Mouse (Mus musculus) kidney, adult 9 months (tissue): ENCODE results near the gene Rbms3.

Experiments
- DNase-seq: peaks from one replicate; pipeline ENCODE4 v3.0.0; 2022

Rbms3 gene

DNA sequence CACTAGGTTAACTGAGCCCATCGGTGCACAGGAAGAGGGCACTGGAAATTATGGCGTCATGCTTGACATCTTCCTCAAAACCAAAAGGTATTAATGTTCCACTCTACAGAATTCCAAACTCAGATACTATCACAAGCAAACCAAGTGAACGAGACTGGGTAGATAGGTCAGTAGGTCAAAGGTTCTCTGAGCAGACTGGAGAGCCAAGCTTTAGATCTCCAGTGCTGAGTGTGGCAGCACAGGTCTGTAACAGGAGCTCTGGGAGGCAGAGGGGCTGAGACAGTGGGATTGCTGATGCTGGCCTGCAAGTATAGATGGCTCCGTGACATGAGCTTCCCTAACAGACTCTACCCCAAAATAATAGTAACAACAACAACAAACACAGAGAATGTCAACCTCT lies 682.3 kb downstream of the Rbms3 start:
- DNase-seq, result no peak

DNA sequence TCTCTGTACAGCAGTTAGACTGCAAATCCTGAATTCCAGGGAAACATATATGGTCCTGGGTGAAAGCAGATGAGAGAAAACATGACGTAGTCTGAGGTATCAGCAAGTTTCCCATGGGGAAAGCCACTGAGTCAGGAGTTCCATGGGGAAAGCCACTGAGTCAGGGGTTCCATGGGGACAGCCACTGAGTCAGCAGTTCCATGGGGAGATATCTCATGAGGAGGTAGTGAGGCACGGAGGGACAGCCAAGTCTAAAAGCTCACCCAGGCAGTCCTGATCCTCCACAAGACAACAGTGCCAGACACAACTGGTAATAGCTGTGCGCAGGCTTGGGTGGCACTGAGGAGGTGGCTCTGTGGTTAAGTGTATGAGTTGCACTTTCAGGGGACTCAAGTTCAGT lies 682.9 kb downstream of the Rbms3 start:
- no peak for DNase-seq

DNA sequence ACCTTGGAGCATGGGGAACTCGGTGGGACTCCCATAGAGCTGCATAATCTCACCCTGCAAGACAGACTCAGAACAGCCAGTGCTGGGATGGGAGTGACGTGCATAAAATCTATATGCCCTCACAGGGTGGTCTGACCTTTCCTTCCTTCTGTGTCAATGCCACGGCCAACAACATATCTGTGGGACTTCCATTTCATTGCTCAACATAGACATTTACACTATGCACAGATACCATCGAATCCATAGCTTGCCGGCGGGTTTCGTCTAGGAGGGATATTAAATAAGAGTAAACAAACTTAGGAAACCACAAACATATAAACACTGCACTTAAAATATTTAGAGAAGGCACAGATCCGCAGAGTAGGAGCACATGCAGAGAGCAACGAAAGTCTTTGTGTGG lies 684.0 kb downstream of the Rbms3 start:
- no peak for DNase-seq

DNA sequence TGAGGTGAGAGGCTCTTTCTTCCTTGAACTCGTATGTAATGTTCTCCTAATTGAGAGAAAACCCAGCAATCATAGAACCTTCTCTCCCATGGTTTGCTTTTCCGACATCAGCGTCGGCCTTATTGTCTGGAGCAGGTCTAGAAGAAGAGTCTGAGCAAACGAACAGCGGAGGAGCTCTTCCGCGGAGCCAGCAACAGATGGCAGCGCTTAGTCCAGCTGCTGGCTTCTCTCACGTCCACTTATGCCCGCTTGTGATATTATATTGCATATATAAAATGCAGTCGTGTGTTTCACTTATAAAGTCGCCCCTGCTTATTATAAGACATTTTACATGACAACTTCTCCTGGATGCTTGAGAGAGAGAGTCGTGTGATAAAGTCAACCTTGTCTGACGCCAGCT lies 685.8 kb downstream of the Rbms3 start:
- no peak for DNase-seq

DNA sequence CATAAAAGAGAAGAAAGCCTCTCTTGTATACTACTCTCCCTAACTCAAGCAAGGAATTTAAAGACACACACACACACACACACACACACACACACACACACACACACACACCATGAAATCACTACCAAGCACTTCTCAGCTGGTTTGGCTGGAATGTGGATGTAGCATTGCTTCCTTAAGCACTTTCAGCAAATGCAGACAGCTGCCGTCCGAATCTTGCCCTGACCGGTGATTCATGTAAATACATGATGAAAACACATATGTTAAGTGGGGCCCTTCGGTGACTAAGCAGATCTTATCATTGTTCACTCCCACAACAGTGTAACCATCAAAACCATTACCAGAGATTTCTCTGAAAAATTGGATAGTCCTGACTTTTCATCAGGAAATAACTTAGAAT lies 688.6 kb downstream of the Rbms3 start:
- DNase-seq, result no peak

DNA sequence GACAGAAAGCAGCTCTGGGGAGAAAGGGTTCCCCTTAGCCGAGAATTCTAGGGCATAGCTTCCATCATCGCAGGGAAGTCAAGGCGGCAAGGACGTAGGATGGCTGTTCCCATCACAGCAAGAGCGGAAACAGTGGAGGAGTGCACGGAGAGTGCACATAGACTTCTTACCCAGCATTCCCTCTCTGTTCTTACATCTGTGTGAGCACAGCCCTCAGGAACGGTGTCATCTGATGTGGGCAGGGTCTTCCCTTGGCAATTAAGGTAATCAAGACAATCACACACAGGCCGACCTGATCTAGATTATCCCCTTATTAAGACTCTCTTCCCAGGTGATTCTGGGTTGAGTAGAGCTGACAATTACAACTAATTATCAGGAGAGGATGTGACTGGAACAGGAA lies 689.0 kb downstream of the Rbms3 start:
- DNase-seq, result no peak

DNA sequence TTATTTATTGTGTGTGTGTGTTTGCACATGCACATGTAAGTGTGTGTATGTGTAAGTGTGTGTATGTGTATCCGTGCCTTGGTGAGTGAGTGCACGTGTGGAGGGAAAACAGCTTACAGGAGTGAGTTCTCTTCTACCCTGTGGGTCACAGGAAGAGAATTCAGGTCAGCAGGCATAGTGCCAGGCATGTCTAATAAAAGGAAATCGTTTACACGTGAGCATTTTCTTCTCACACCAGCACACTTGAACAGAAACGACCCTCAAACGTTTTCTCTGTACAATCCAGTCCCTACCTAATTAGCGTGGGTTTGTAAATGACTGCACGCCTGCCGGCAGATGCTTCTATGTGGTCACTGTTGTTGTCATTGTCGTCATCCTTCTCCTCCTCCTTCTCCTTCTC lies 701.4 kb downstream of the Rbms3 start:
- no peak for DNase-seq

DNA sequence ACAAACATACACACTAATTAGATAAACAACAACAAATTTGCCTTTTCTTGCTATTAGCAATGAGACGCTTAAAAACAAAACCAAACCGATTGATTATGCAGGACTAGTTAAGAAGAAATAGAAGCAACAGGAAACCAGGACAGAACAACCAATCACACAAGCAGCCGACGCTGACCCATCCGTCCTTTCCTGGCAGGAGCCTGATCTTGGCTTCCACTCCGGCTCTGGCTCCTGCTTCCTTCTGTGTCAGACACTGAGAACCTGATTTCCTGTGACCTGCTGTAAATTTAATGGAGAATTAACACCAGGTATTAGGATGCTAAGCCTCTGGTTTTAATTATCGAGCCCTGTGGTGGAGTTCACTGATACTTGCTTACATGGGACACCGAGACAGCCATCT lies 706.6 kb downstream of the Rbms3 start:
- DNase-seq, result no peak

DNA sequence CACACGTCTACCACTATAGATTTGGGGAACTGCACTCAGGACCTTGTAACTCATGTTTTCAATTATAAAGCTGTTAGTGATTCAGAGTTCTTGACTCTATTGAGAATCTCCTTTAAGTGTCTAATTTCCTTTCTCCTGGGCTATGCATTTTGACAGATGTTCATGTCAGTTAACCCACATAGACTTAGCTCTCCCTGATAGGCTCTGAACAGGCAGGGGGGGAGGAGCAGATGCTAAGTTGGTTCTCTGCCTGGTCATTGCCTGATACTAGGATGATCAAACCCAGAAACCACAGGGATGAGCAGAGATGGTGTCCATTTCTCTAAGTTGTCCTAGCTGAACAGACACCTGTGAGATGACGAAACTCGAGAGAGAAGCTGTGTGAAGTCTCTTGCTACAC lies 707.2 kb downstream of the Rbms3 start:
- DNase-seq, result no peak

DNA sequence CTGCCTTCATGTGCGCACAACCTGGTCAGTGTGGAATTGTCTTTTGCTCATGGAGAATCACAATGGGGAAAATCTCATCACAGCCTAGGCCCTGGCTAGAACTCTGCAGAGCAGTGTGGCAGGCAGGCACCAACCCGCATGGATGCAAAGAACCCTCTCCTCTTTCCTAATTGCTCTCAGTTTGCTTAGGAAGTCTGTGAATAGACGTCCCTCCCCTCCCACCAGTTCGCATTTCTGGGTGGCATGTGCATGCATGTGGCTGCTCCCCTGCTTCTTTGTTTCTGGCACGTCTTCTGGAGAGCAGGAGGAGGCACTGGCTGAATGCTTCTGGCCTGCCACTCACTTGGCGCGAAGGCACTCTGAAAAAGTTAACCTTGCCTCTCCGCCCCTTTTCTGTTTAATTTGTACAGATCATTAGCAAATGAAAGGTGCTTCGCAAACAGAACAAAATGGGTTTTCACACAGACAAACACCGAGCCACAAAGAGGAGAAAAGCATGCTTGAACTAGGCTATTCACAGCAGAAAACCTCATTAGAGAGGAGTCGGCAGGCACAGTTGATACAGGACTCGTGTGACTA lies 710.2 kb downstream of the Rbms3 start:
- DNase-seq, result no peak

DNA sequence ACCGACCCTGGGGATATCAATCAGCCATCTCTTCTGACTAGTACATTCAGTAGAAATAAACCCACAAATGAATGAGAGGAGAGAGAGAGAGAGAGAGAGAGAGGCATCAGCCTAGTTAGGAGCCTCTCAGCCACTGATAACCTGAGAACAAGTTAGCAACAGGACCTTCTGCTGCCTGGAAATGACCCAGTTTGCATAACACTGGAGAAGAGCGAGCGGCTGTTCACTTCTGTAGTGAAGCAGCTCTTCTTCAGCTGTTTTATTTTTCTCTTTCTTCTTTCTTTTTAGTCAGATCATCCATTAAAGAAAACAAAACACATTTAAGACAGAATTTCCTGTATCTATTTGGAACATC lies 717.2 kb downstream of the Rbms3 start:
- no peak for DNase-seq

DNA sequence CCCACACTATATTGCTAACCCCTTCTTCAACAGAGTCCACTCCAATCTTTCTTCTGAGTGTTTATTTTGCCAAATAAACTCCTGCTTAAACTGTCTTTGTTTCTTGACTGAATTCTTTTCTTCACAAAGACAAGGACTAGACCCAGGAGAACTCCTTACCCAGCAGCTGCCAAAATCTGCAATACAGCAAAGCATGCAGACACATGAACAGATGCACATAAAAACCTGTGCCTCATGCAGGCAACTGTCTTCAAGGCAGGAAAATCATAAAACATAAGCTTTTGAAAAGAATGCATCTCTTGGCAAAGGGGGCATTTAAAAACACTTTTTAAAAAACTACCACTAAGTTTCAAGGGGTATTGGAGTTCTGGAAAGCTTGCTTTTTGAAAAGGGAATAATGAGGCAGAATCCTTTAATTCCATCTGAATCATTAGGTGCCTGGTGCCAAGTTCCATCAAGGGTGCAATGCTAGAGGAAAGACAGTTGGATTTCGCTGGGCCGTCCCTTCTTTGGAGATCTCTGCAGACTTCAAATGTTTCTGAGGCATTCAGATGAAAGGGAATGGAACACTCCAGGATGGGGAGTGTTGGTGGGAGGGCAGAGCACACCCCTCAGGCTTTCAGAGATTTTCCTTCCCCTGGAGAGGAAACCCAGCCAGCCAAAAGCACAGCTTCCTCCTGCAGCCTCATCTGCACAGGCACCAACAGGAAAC lies 717.8 kb downstream of the Rbms3 start:
- DNase-seq, result no peak

DNA sequence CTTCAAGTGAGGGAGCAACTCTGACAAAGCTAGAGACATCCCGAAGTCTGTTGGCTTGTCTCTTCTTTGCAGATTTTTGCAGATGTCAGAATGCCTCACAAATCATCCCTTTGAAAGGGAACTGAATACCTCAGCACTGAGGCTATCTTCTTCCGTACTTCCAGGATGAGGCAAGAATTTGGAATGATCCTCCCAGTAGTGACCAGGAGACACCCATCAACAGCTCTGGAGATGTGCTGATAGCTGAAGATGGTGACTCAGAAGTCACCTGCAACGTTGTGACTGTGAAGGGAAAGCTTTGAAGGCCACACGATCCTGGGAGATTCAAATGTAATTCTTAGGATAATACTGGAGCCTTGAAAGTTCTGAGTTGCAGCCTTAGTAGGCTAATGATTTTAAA lies 720.2 kb downstream of the Rbms3 start:
- DNase-seq, result no peak

DNA sequence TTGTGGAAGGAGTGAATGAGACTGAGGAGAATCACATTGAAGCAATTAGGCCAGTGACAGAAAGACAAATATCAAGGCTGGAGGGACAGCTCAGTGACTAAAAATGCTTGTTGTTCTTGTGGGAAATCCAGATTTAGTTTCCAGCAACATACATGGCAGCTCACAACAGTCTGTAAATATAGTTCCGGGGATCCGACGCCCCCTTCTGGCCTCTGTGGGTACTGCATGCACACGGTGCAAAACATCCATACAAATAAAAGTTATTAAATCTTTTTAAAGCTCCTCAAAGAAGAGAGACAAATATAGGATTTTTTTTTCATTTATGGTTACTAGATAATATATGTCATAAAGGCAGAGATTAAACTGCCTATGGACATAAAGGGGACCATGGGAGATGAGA lies 722.8 kb downstream of the Rbms3 start:
- no peak for DNase-seq

DNA sequence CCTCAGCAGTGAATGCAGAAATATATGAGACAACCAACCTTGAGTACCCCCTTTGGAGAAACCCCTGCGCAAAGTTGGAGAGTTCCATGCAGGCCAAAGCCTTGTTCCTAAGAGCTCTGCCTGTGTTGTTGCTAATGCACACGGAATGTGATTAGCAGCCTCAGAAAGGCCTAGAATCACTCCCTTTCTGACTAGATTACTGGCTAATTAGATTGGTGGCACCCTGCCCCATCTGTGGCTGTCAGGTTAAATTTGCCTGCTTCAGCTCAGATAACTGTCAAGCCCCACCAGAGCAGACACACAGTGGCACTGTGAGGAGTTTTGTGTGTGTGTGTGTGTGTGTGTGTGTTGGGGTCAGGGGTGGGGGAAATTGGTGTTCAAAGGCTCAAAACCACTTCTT lies 724.1 kb downstream of the Rbms3 start:
- no peak for DNase-seq

DNA sequence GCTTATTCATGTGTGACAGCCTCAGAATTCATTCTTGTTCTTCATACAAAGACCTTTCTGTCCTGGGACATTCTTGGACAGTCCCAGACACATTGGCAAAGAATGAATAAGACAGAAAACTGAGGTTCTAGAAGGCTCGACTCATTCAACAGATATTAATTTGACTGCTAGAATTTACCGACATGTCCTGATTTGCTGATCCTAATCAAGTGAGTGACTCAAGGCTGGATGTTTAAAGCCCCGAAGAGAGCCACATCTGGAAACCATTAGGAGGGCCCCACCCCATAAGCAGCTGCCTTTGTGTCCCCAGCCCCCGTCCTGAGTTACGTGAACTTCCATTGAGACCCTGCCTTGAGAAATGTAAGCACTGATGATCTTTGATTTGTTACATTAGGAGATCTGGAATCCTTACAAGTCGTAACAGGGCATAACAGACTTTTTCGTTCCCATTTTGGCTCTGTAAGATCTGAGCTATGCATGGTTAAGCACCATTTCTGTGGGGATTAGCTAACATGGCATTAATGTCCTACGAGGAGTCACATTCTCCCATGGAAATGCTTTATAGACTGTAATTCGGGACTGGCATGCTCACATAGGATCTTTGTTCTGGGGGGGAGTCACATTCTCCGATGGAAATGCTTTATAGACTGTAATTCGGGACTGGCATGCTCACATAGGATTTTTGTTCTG lies 726.3 kb downstream of the Rbms3 start:
- DNase-seq, result peak; percentile 9

DNA sequence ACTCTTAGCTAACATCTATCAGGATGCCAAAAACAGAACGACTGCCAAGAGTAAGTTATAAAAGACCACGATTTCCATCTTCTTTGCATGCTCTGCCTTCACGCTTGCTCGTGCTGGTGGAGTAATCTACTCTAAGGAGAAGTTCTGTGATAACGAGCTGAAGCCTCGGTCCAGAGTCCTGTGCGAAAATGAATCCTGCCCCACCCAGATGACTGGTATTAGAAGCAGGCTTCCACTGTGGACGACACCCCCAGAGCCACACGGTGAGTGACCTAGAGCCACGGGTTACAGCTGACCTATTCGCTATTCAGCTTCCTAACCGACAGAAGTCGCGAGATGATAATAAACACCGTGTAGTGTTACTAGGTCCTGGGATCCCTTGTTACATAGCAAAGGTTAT lies 730.3 kb downstream of the Rbms3 start:
- DNase-seq, result no peak

DNA sequence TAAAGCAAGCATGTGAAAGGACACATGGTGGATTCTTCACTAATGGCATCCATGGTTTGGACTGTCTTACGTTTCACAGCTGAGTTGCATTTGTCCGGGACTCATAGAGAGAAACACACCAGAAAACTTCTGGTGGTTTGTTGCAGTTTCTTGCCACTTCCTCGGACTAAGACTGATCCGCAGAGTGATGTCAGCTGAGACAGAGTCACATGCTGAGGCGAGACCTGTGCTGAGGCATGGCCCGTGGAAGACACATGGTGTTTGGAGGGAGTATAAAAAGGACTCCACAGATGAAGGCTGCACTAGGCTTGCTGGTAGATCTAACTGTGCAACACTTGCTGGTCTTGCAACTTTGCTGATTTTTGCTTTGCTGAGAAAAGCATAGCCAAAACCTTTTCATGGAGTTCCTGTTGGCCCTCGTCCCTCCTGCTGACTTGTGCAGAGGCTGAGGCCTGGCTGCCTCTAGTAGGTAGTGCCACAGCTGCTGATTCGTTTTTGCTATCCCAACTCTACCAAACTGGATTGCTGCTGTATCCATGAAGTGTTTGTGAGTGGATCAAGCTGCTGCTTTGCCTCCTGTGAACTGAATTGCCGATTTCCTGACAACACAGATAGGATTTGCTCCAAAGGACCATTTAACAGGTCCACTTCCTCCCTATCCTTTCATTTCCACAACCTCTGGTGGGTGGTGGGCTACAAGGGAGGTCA lies 742.6 kb downstream of the Rbms3 start:
- DNase-seq, result no peak

DNA sequence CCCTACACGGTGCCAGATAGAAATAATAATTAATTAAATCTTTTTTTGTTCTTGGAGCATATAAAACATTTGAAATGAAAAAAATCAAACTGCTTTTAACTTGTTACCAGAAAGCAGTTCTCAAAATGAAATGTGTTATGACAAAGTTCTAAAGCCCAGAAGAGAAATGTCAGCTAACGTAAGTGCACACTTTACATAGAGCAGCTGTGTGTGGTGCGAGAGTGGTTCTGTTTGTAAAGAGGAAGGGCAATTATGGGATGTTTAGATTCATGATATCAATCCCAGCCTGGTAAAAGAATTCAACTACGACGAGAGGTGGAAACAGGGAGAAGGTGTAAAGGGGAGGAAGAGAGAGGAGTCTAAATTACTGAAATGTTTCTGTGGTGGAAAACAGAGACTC lies 744.1 kb downstream of the Rbms3 start:
- DNase-seq, result no peak

DNA sequence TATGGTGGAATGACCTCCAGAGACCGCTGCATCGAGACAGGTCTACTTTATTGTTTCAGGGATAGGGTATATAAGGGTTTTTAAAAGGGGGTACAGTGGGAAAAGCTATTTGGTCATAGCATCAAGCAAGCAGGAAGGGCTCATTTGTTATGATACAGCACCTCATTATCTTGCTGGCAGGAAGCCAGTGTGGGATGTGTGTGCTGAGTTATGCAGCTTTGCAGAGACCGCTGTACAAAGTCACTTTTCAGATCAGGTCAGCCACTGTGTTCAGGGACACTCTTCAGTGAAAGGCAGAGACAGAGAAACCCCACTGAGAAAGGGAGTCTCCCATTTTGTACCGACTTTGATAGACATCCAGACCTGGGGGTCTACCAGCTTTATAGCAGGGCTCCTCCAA lies 749.2 kb downstream of the Rbms3 start:
- DNase-seq, result peak; percentile 13

DNA sequence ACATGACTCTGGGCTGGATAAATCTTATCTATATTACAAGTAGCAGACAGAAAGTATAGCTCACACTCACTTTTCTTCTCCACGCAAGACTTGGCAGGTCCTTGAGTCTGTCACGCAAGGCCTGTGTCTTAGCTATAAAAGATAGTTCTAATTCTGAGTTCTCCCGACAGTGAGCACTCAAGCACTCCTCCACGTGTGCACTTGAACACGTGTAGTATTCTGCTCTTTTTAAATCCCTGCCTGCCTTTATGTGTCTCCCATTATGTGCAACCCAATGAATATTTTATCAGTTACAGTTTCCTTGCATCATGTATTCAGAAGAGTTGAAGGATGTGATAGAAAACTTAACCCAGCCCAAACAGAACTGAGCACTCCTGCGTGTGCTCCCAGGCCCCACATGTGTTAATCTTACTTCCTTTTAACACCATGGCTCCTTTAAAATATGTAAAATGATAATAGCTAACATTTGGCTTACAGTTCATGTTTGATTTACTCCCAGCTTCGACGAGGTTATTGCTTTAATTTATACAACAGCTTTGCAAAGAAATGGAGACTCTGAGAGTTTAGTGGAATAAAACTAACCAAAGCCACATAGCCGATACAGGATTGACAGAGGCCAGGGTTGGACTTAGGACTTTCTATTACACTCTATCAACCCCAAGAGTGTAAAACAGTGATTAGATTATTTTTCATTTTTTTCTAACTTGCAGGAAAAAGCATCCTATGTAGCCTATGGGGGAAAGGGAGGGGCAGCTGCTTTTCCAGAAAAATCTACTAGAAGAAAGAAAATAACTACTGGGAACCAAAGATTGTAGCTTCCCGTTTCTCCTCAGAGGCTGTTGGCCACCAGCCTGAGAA lies 749.9 kb downstream of the Rbms3 start:
- DNase-seq, result no peak

DNA sequence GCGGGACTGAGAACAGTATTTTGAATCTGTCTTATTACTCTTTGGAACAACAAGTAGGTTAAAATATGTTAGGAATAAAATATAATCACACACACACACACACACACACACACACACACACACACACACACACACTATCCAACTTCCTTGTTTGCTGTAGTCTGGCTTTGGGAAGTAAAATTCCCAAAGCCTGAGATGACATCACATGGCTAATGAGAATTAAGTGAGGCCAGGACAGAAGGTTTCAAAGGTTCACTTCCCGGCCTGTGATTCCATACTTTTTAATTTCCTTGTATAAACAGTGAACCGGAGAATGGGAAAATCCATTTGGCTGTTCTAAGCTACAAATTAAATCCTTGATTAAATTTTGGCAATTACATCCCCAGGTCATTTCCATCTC lies 752.9 kb downstream of the Rbms3 start:
- DNase-seq, result peak; percentile 40

DNA sequence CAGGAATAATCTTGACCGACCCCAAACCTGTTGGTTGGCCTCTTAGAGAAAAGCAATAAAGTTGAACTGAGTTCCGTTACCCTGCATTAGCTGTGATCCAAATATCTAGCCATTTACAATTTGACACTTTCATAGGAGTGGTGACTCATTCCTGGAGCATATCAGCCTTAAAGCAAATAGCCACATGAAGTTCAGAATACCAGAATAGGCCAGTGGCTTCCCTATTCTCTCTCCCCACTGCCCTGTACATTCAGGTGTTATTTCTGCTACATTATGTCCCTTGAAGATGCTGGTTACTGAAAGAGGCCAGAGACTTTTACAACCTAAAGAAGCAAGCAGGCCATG lies 755.8 kb downstream of the Rbms3 start:
- no peak for DNase-seq
